Mouse (Mus musculus): ENCODE data around the gene Nemp2. TPM values are rescaled to one million over a fixed set of nuclear protein-coding genes. Genes with fewer than 3 reads are reported as not detected.

The Nemp2 gene
- polyA plus RNA-seq, 1 experiment: 19.7 TPM

- no peaks in the 10 kb centered on the region for H3K9me3 ChIP-seq (replicated peaks; ENCODE audit: control insufficient read depth, insufficient read depth, low read length, poor library complexity, severe bottlenecking)
- no peaks in the 10 kb centered on the region for H3K27me3 ChIP-seq (ENCODE audit: control insufficient read depth, insufficient read depth, low read length, poor library complexity, severe bottlenecking)
- H3K9ac ChIP-seq (ENCODE audit: low read depth, poor library complexity, severe bottlenecking): no peak overlapping the region
- H3K36me3 ChIP-seq (ENCODE audit: control insufficient read depth, insufficient read depth, low read length, poor library complexity, severe bottlenecking): peaks cover 3% of the 10 kb centered on the region; the same call in 1 of the 2 replicates
- no peak for TF ChIP-seq CTCF (IDR thresholded peaks at IDR 0.05; ENCODE audit: low read depth, low read length)
- no peak for TF ChIP-seq EP300 (IDR thresholded peaks at IDR 0.05; ENCODE audit: insufficient read depth, low read depth, low read length)
- TF ChIP-seq POLR2A (IDR thresholded peaks at IDR 0.05; ENCODE audit: insufficient read depth, low read length): no peak
- H3K4me1 ChIP-seq (ENCODE audit: control insufficient read depth, insufficient read depth, low read length): no peaks in the 10 kb centered on the region
- H3K27ac ChIP-seq (ENCODE audit: insufficient read depth, low read length): no peak overlapping the region
- H3K4me3 ChIP-seq (ENCODE audit: low read depth, low read length): peak overlapping the region; percentile 45; the same call in 1 of the 2 replicates
Observed at GRCm38 (mm10) chr1:52631570-52631969, 1.1 kb downstream of the Nemp2 start.

- no peak overlapping the region for H3K9ac ChIP-seq (ENCODE audit: low read depth, poor library complexity, severe bottlenecking)
- no peaks in the 10 kb centered on the region for H3K27me3 ChIP-seq (ENCODE audit: control insufficient read depth, insufficient read depth, low read length, poor library complexity, severe bottlenecking)
- no peak overlapping the region for H3K4me3 ChIP-seq (ENCODE audit: low read depth, low read length)
- no peaks in the 10 kb centered on the region for H3K4me1 ChIP-seq (ENCODE audit: control insufficient read depth, insufficient read depth, low read length)
- H3K9me3 ChIP-seq (replicated peaks; ENCODE audit: control insufficient read depth, insufficient read depth, low read length, poor library complexity, severe bottlenecking): no peaks in the 10 kb centered on the region
- H3K36me3 ChIP-seq (ENCODE audit: control insufficient read depth, insufficient read depth, low read length, poor library complexity, severe bottlenecking): peaks cover 9% of the 10 kb centered on the region; the same call in 1 of the 2 replicates
- no peak overlapping the region for H3K27ac ChIP-seq (ENCODE audit: insufficient read depth, low read length)
- TF ChIP-seq CTCF (IDR thresholded peaks at IDR 0.05; ENCODE audit: low read depth, low read length): no peak
Observed at GRCm38 (mm10) chr1:52634251-52634650, 3.7 kb downstream of the Nemp2 start.

- TF ChIP-seq CTCF (IDR thresholded peaks at IDR 0.05; ENCODE audit: low read depth, low read length) (no peak), EP300 (IDR thresholded peaks at IDR 0.05; ENCODE audit: insufficient read depth, low read depth, low read length) (no peak), POLR2A (IDR thresholded peaks at IDR 0.05; ENCODE audit: insufficient read depth, low read length) (no peak)
- H3K27me3 ChIP-seq (ENCODE audit: control insufficient read depth, insufficient read depth, low read length, poor library complexity, severe bottlenecking): no peaks in the 10 kb centered on the region
- H3K27ac ChIP-seq (ENCODE audit: insufficient read depth, low read length): no peak overlapping the region
- H3K4me1 ChIP-seq (ENCODE audit: control insufficient read depth, insufficient read depth, low read length): no peaks in the 10 kb centered on the region
- no peak overlapping the region for H3K9ac ChIP-seq (ENCODE audit: low read depth, poor library complexity, severe bottlenecking)
- H3K9me3 ChIP-seq (replicated peaks; ENCODE audit: control insufficient read depth, insufficient read depth, low read length, poor library complexity, severe bottlenecking): no peaks in the 10 kb centered on the region
- no peak overlapping the region for H3K4me3 ChIP-seq (ENCODE audit: low read depth, low read length)
- H3K36me3 ChIP-seq (ENCODE audit: control insufficient read depth, insufficient read depth, low read length, poor library complexity, severe bottlenecking): peaks cover 12% of the 10 kb centered on the region; the same call in 1 of the 2 replicates
Observed at GRCm38 (mm10) chr1:52635932-52636331, 5.4 kb downstream of the Nemp2 start.

GRCm38 (mm10) chr1:52638101-52638500 is 7.6 kb downstream of the Nemp2 start:
- H3K27me3 ChIP-seq (ENCODE audit: control insufficient read depth, insufficient read depth, low read length, poor library complexity, severe bottlenecking): no peaks in the 10 kb centered on the region
- H3K27ac ChIP-seq (ENCODE audit: insufficient read depth, low read length): no peak overlapping the region
- no peaks in the 10 kb centered on the region for H3K9me3 ChIP-seq (replicated peaks; ENCODE audit: control insufficient read depth, insufficient read depth, low read length, poor library complexity, severe bottlenecking)
- no peak overlapping the region for H3K4me3 ChIP-seq (ENCODE audit: low read depth, low read length)
- no peak overlapping the region for H3K9ac ChIP-seq (ENCODE audit: low read depth, poor library complexity, severe bottlenecking)
- peaks cover 12% of the 10 kb centered on the region for H3K36me3 ChIP-seq (ENCODE audit: control insufficient read depth, insufficient read depth, low read length, poor library complexity, severe bottlenecking)
- no peaks in the 10 kb centered on the region for H3K4me1 ChIP-seq (ENCODE audit: control insufficient read depth, insufficient read depth, low read length)
- TF ChIP-seq EP300 (IDR thresholded peaks at IDR 0.05; ENCODE audit: insufficient read depth, low read depth, low read length) (no peak), POLR2A (IDR thresholded peaks at IDR 0.05; ENCODE audit: insufficient read depth, low read length) (no peak), CTCF (IDR thresholded peaks at IDR 0.05; ENCODE audit: low read depth, low read length) (no peak)

- Histone ChIP-seq H3K4me1 (ENCODE audit: control insufficient read depth, insufficient read depth, low read length) (no peaks in the 10 kb centered on the region), H3K36me3 (ENCODE audit: control insufficient read depth, insufficient read depth, low read length, poor library complexity, severe bottlenecking) (peaks cover 12% of the 10 kb centered on the region), H3K27ac (ENCODE audit: insufficient read depth, low read length) (no peak overlapping the region), H3K4me3 (ENCODE audit: low read depth, low read length) (no peak overlapping the region), H3K27me3 (ENCODE audit: control insufficient read depth, insufficient read depth, low read length, poor library complexity, severe bottlenecking) (no peaks in the 10 kb centered on the region), H3K9ac (ENCODE audit: low read depth, poor library complexity, severe bottlenecking) (no peak overlapping the region), H3K9me3 (replicated peaks; ENCODE audit: control insufficient read depth, insufficient read depth, low read length, poor library complexity, severe bottlenecking) (no peaks in the 10 kb centered on the region)
- no peak for TF ChIP-seq POLR2A (IDR thresholded peaks at IDR 0.05; ENCODE audit: insufficient read depth, low read length)
- no peak for TF ChIP-seq CTCF (IDR thresholded peaks at IDR 0.05; ENCODE audit: low read depth, low read length)
- no peak for TF ChIP-seq EP300 (IDR thresholded peaks at IDR 0.05; ENCODE audit: insufficient read depth, low read depth, low read length)
Observed at GRCm38 (mm10) chr1:52639090-52639489, 8.6 kb downstream of the Nemp2 start.

- Histone ChIP-seq H3K27ac (ENCODE audit: insufficient read depth, low read length) (no peak overlapping the region), H3K27me3 (ENCODE audit: control insufficient read depth, insufficient read depth, low read length, poor library complexity, severe bottlenecking) (no peaks in the 10 kb centered on the region), H3K36me3 (ENCODE audit: control insufficient read depth, insufficient read depth, low read length, poor library complexity, severe bottlenecking) (peaks cover 12% of the 10 kb centered on the region), H3K9ac (ENCODE audit: low read depth, poor library complexity, severe bottlenecking) (no peak overlapping the region), H3K9me3 (replicated peaks; ENCODE audit: control insufficient read depth, insufficient read depth, low read length, poor library complexity, severe bottlenecking) (no peaks in the 10 kb centered on the region), H3K4me1 (ENCODE audit: control insufficient read depth, insufficient read depth, low read length) (no peaks in the 10 kb centered on the region), H3K4me3 (ENCODE audit: low read depth, low read length) (no peak overlapping the region)
- TF ChIP-seq POLR2A (IDR thresholded peaks at IDR 0.05; ENCODE audit: insufficient read depth, low read length) (no peak), CTCF (IDR thresholded peaks at IDR 0.05; ENCODE audit: low read depth, low read length) (no peak), EP300 (IDR thresholded peaks at IDR 0.05; ENCODE audit: insufficient read depth, low read depth, low read length) (no peak)
Observed at GRCm38 (mm10) chr1:52640266-52640665, 9.8 kb downstream of the Nemp2 start.
